Mouse (Mus musculus) spleen, postnatal 14 days (tissue): ENCODE measurements around the gene Cdh13.

Experiments
- DNase-seq, 2 experiments: peaks; one replicate each; pipeline ENCODE4 v3.0.0; 2021 to 2022; ENCODE audit warnings: low spot score in 2 of 2

Cdh13 gene

DNA sequence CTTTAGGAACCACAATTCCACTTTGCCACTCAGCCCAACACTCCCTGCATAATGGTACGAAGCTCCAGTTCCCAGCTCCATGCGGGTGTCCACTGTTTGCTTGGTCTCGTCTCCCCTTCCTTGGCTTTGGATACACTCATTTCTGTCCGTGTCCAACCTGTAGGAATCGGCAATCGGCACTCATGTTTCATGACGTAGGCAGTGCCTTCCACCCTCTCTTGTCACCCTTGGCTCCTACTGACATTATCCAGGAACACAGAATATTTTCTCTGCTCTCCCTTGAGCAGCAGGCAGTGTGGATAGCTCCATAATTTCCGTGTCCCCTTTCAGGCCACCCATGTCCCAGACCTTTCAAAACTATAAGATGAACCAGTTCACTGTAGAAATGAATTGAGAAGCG, 97.2 kb downstream of the Cdh13 start:
- no peak for DNase-seq

DNA sequence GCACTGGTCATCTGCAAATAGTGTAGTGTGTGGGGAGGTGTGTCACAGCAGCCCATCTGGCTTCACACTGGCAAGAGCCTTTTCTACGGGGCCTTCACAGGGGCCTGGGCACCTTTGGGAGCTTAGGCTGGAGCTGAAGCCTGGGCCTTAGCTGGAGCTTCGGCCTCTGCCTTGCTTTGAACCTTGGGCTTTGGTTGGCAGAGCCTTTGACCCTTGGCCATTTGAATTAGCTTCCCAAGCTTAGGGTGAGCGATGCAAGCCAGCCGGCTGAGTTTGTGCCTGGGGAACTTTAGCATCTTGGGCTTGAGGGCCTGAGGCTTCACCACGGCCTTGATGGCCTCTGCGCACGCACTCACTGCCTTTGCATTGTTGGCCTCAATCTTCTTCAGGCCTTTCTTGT, 98.1 kb downstream of the Cdh13 start:
- DNase-seq: no peak

- no peak for DNase-seq
These were observed 100.8 kb downstream of the Cdh13 start for GRCm38 (mm10) chr8:118384314-118384713.

DNA sequence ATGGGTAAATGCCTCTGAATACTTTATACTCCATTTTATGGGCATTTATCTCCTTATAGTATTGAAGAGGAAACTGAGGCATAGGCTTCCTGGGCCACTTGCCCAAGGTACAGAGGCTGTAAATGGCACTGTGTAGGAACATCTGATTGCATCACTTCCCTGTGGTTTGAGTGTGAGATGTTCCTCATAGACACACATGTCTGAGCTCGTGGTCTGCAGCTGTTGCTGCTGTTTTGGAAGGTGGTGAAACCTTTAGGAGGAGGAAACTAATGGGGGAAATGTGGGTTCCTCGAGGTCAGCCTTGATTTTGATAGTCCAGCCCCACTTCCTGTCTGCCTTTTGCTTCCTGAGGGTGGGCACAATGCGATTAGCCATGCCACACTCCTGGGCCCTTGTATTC, 105.9 kb downstream of the Cdh13 start:
- no peak for DNase-seq

DNA sequence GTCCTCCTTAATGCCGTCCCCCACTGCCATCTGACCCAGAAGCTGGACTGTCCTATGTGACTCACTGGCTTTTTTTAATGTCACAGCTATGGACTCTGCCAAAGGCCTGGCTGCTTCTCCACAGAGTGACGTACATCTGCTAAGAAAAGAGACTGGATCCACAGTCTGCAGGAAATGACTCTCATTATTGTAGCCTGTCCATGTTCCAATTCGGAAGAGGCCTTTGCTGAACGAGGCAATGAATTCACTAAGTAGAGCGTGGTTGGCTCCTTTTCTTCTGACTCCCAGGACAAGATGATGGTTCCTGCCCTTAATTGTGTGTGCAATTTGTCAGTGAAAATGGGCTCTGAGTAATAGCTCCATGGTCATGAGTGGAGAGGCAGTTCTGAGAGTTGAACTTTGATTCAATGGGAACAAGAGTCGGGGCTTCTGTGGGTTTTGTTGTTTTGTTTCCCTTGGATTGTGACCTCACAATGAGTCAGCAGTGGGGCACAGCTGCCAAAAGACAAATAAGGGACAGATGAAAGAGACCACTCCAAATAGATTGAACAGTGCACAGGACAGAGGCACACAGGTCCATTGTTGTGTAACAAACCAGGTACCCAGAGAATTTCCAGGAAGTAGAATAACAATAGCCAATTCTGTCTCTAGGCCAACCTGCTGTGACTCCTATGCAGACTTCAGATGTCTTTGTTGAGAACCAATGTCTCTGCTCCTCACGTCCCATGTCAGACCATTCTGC, 110.5 kb downstream of the Cdh13 start:
- DNase-seq: no peak

GRCm38 (mm10) chr8:118395178-118395577, 111.6 kb downstream of the Cdh13 start:
- DNase-seq: no peak

GRCm38 (mm10) chr8:118404836-118405235, 121.3 kb downstream of the Cdh13 start:
- no peak for DNase-seq

- no peak for DNase-seq
These were observed 123.8 kb downstream of the Cdh13 start for GRCm38 (mm10) chr8:118407322-118407721.

GRCm38 (mm10) chr8:118409396-118409795, 125.9 kb downstream of the Cdh13 start:
- DNase-seq: no peak

DNA sequence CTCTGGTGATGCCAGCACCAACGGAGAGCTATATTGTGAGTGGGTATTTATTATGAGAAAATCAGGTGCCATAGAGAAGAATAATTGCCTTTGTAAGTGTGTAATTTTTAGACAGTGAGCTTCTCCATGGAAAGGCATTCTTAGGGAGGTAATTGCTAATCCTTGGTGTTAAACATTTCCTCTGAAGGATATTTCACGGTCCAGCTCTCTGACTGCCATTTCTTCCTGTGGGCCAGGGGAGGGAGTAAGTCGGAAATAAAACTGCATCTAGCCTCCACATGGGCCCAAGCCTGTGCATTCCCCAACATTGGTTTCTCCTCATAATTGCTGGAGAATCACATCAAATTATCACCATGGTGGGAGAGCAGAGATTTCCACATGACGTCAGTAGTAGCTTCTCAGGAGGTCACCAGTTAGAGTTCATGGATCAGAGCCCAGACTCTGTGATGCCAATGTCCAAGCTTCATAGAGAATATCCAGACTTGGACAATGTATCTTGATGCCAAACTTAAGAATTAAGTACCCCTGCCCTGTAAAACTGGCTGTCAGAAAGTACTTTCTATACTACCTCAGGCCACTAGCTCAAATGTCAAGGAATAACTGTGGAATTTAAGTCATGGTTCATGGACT, 126.9 kb downstream of the Cdh13 start:
- no peak for DNase-seq

- DNase-seq: no peak
These were observed 132.1 kb downstream of the Cdh13 start for GRCm38 (mm10) chr8:118415672-118416071.

DNA sequence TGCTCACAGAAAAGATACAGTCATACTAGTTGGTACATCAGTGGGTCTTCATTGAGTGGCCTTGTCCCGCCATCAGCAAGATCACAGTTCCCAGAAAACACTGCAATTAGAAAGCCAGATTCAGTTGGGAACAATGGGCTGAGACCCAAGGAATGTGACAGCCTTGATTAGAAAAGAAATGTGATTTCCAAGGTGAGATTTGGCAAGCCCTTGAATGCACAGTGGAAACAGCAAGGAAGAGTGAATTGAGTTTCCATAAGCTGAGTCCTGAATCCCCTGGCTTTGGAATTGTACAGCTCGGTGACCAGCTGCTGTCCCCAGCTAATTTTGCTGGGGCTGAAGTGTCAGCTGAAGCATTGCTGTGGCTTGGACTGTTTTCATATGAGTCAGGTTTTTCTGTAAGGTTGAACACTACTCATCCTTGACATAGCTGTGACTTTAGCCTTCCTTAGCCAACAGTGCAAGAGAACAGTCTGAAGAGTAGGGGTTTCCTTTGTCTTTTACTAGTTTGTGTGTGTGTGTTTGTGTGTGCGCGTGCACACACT, 133.3 kb downstream of the Cdh13 start:
- DNase-seq: no peak

DNA sequence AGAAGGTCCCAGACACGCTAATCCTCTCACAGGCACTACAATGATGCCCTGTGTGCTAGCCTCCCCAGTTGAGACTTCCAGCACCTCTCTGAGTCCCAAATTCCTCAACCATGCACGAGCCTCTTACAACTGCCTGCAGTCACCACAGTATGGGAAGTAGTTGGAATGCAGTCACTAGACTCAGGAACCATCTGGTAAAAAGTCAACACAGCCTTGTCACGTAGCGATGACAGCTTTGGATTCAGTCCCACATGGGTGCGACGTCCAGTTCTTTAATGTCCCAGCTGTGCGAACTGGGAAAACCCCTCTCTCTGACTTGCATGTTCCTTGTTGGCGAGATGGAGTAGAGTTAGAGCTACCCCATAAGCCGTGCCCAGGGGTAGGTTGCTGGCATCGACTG, 139.1 kb downstream of the Cdh13 start:
- DNase-seq: no peak

GRCm38 (mm10) chr8:118428941-118429340, 145.4 kb downstream of the Cdh13 start:
- DNase-seq: no peak

- DNase-seq: no peak
These were observed 148.4 kb downstream of the Cdh13 start for GRCm38 (mm10) chr8:118431731-118432440.

DNA sequence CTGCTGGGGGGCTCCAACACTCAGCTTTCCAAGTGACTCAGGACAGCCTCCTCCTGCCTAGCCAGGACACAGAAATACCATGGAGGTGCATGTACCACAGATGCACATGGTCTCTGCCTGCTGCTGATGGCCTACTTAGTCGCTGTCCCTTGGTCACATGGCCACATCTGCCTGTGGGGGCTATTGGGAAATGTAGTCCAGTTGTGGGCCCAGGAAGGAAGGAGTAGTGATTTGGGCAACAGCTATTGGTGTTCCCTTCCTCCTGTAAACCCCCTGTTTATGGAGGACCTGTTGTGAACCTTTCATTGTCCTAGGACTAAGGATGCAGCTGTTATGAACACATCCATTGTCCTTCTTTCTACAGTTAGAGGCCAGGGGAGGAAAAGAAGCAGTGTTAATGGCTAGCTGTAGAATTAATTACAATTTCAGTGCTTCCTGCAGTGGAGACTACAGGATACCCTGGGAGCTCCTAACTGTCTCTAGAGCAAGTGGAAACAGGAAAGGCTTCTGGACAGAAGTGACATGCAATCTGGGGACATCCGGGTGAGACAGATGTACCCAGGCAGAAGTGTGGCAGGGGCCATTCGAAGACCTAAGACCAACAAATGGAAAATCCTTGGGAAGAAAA, 150.1 kb downstream of the Cdh13 start:
- DNase-seq: no peak

DNA sequence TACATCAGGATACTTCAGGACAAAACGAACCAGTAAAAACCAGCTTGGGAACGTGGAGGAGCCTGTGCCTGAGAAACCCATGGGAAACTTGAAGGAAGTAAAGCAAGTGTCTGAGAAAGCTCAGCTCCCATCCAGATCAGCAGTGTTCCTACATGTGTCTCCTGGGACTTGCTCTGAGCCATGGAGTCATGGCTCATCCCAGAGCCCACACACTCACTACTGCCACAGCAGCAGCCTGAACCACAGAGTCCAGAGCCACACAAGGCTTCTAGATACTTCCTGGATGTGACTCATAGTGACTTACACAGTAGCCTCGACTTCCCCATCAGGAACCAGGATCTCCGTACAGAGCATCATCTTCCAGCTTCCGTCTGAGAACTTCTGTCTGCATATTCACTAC, 153.2 kb downstream of the Cdh13 start:
- no peak for DNase-seq

- DNase-seq: no peak
These were observed 153.6 kb downstream of the Cdh13 start for GRCm38 (mm10) chr8:118437152-118437551.

DNA sequence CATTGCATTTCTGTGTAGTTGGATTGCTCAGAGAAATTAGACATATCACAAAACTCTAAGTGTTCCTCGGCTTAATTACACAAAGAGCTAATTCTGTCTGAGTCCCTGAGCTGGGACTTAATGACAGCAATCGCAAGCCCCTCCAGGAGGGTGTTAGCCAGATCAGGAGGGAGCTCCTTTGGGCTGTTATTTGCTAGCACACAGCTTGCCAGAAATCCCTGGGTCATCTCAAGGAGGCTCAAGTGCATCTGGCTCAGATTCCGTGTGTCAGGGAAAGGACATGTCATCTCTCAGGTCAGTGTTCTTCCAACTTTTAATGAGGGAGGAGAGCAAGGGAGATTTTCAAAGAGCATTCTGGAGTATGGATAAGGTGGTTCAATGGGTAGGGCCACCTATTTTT, 154.3 kb downstream of the Cdh13 start:
- no peak for DNase-seq

DNA sequence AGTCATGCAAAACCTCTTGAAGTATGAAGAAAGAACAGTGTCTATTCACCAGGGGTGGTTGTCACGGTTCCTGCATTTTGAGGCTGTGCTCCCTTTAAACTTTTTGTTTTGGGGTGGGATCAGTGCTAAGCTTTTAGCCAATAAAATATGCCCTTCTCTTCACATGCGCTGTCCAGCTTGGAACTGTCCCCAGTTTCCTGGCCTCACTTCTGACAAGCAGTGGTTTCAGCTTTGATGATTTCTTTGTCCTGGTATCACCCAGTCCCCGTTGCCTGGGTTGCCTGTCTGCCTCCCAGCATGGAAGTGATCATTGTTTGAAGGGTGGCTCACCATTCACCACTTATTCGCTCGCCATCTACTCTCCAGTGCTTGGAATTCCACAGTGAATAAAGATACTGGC, 156.3 kb downstream of the Cdh13 start:
- no peak for DNase-seq

DNA sequence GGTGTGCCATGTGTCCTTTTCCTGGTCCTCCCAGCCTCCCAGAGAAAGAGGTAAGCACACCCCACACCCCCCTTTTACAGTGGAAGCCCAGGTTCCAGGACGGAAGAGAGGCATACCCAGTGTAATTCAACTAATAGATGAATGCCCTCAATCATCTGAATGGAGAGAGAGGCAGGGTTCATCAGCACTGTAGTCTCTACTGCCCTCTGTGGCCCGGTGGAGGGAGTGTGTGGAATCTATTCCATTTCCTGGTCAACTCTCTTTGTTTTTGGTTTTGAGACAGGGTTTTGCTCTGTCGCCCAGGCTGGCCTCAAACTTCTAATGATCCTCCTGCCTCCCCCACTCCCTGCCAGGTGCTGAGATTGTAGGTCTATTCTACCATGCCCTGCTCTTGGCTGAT, 159.8 kb downstream of the Cdh13 start:
- no peak for DNase-seq

- DNase-seq: no peak
These were observed 161.2 kb downstream of the Cdh13 start for GRCm38 (mm10) chr8:118444651-118445207.
